8 mouse cellular contexts compared by ENCODE assay signal in the genomic region with DNA sequence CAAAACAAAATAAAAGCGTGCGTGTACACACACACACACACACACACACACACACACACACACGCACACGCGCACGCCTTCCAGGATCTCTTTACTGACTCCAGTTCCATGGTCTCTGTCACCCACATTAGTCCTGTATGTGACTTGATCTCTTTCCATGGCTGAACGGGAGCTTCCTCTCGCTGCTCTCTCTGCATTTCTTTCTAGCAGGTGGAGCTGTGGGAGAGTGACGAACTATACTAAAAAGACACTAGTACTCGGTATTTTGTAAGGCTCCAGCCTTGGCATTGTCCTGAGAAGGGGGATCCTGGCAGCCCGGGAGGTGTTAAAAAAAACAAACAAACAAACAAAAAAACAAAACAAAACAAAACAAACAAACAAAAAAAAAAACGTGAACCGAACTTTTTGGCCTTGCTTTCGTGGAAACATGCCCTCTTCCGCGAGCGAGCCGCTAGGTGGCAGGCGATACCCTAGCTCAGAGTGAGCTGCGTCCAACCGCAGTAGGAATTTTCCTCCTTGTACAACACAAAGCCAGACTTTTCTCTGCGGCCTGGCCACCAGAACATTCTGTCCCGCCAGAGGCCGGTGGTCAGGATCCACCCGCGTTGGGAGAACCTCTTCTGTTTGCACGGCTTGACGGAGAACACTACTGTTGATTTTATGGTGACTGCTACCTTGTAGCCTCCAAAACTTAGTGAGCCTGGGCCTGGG. TPM values are rescaled to one million over a fixed set of nuclear protein-coding genes. Genes with fewer than 3 reads are reported as not detected.
DNase-seq lines count a peak whose midpoint lies in the region; ATAC-seq lines count a peak whose summit lies in the region.

No protein-coding gene starts in this region.

- no peak overlapping the region for H3K4me2 ChIP-seq in hindbrain, embryonic 13.5 days

- 0 out of 2 replicates have a peak, but pooled peaks cover 5% of the 10 kb centered on the region for H3K4me1 ChIP-seq in hindbrain, embryonic 13.5 days (replicated peaks)

- DNase-seq in MN1 (ENCODE audit: low spot score), result peak; percentile 87
- peak; percentile 91 to 92 for DNase-seq in cerebellum, postnatal 14 days
- DNase-seq in frontal cortex, postnatal 14 days (ENCODE audit: low spot score in 2 of 2), result peak; percentile 71 to 84
- DNase-seq in layer of hippocampus, postnatal 14 days (ENCODE audit: low spot score in 2 of 2), result peak; percentile 89 to 90
- peak; percentile 90 for DNase-seq in lung, postnatal 14 days
- DNase-seq in ovary, postnatal 36 days (ENCODE audit: low spot score), result peak; percentile 79
- peak; percentile 84 for DNase-seq in thymus, postnatal 36 days

- no peaks in the 10 kb centered on the region for H3K9me3 ChIP-seq in hindbrain, embryonic 13.5 days

- H3K27ac ChIP-seq in hindbrain, embryonic 13.5 days, result no peak overlapping the region

- H3K9ac ChIP-seq in hindbrain, embryonic 13.5 days, result no peak overlapping the region

- no peaks in the 10 kb centered on the region for H3K36me3 ChIP-seq in hindbrain, embryonic 13.5 days

- 27% methylated on average over 28 of the region's 28 CpGs for WGBS in hindbrain, embryonic 13.5 days

- no peak overlapping the region for H3K4me3 ChIP-seq in hindbrain, embryonic 13.5 days

- H3K27me3 ChIP-seq in hindbrain, embryonic 13.5 days, result no peaks in the 10 kb centered on the region

- peak; percentile 63; the same call in 1 of the 2 replicates for ATAC-seq in hindbrain, embryonic 13.5 days (ENCODE audit: low FRiP score)

RNA-seq across cellular contexts. Expression of a gene that starts 9.9 kb away (rescaled TPM):
- polyA plus RNA-seq in hindbrain, embryonic 13.5 days (2015; fragmentation: Nextera tagmentation; extraction: Ambion mirVana), result 14.2 and 15.1 TPM in 2 replicates
- total RNA-seq in layer of hippocampus, postnatal 14 days (2021), result 10 to 100 TPM; 44.5 to 48.3 TPM

RNA-seq across cellular contexts. Expression of a gene that starts 40.4 kb away (rescaled TPM):
- 130 and 132 TPM in 2 replicates for polyA plus RNA-seq in hindbrain, embryonic 13.5 days (2015; fragmentation: Nextera tagmentation; extraction: Ambion mirVana)
- 100 to 1,000 TPM; 170 to 195 TPM for total RNA-seq in layer of hippocampus, postnatal 14 days (2021)

RNA-seq across cellular contexts. Expression of a gene that starts 51.5 kb away (rescaled TPM):
- 192 and 198 TPM in 2 replicates for polyA plus RNA-seq in hindbrain, embryonic 13.5 days (2015; fragmentation: Nextera tagmentation; extraction: Ambion mirVana)
- total RNA-seq in layer of hippocampus, postnatal 14 days (2021), result 10 to 100 TPM; 73.5 to 76.9 TPM
